Mouse (Mus musculus) heart, embryonic 16.5 days (tissue): Measurements from ENCODE around the gene Fam163b. TPM values are rescaled to one million over a fixed set of nuclear protein-coding genes. Genes with fewer than 3 reads are reported as not detected.
A peak's percentile ranks its signal among the peaks of the same experiment; 100 is the strongest.

Experiments
- ATAC-seq: fragments of 200-750 bp; cut with Nextera tagmentation; replicated peaks from 2 replicates; pipeline ENCODE4 v1.8.0; 2017; ENCODE audit warnings: moderate number of reproducible peaks; ENCODE audit not compliant: insufficient read depth, low FRiP score; ENCODE audit errors: extremely low read depth
- H3K27ac ChIP-seq: fragments of 300-500 bp; sonication (generic); 2 replicates; pipeline ENCODE4 v1.5.1; 2014; ENCODE audit warnings: mild to moderate bottlenecking, low read length, control low read depth, moderate library complexity
- H3K27me3 ChIP-seq: fragments of 300-500 bp; sonication (generic); 2 replicates; pipeline ENCODE4 v1.6.1; 2014; ENCODE audit warnings: low read length, mixed read lengths; ENCODE audit not compliant: control insufficient read depth, insufficient read depth
- H3K36me3 ChIP-seq: fragments of 300-500 bp; sonication (generic); 2 replicates; pipeline ENCODE4 v1.6.1; 2014; ENCODE audit not compliant: control insufficient read depth, insufficient read depth
- H3K4me1 ChIP-seq: fragments of 300-500 bp; sonication (generic); 2 replicates; pipeline ENCODE4 v1.6.1; 2014; ENCODE audit warnings: low read length, mixed read lengths; ENCODE audit not compliant: control insufficient read depth, insufficient read depth
- H3K4me2 ChIP-seq: fragments of 300-500 bp; sonication (generic); 2 replicates; pipeline ENCODE4 v1.6.1; 2014; ENCODE audit warnings: low read depth, mild to moderate bottlenecking, control low read depth, low read length
- H3K4me3 ChIP-seq: fragments of 300-500 bp; sonication (generic); 2 replicates; pipeline ENCODE4 v1.5.1; 2014; ENCODE audit warnings: mild to moderate bottlenecking, control low read depth, low read length
- H3K9ac ChIP-seq: fragments of 300-500 bp; sonication (generic); 2 replicates; pipeline ENCODE4 v1.6.1; 2014; ENCODE audit warnings: low read length, control low read depth
- H3K9me3 ChIP-seq: fragments of 300-500 bp; sonication (generic); replicated peaks from 2 replicates; pipeline ENCODE4 v1.6.1; 2016; ENCODE audit warnings: low read length; ENCODE audit not compliant: control insufficient read depth
- WGBS: fragments of 180-500 bp; shearing (Covaris S2); extraction: QIAGEN DNeasy Blood & Tissue Kit; methylation state at CpG from one replicate; pipeline ENCODE4 v1.1.7; 2014; 5-methylcytosine and 5-hydroxymethylcytosine counted together
- polyA plus RNA-seq: library from polyadenylated mRNA; unstranded; fragments of >200 nt; fragmentation: Nextera tagmentation; extraction: Ambion mirVana; gene quantifications from 2 replicates; pipeline ENCODE4 v1.2.1, GENCODE M21; 2015

The Fam163b gene
- polyA plus RNA-seq, 1 experiment from 2014 or later = 0.91 TPM

GRCm38 (mm10) chr2:27087581-27087980 lies 54.7 kb downstream of the Fam163b start:
- H3K27me3 ChIP-seq = peaks cover 2% of the 10 kb centered on the region; the same call in 1 of the 2 replicates
- WGBS = 72% methylated on average over 5 of the region's 5 CpGs
- H3K4me1 ChIP-seq = peaks cover 51% of the 10 kb centered on the region
- H3K36me3 ChIP-seq = no peaks in the 10 kb centered on the region
- no peak overlapping the region for H3K9ac ChIP-seq
- H3K4me3 ChIP-seq = no peak overlapping the region
- no peak for ATAC-seq
- H3K27ac ChIP-seq = peak overlapping the region; percentile 66; the same call in 1 of the 2 replicates
- no peaks in the 10 kb centered on the region for H3K9me3 ChIP-seq
- no peak overlapping the region for H3K4me2 ChIP-seq

- peaks cover 51% of the 10 kb centered on the region for H3K4me1 ChIP-seq
- WGBS = 77% methylated on average over 4 of the region's 4 CpGs
- H3K9ac ChIP-seq = no peak overlapping the region
Observed at GRCm38 (mm10) chr2:27086483-27087010, 55.7 kb downstream of the Fam163b start.

GRCm38 (mm10) chr2:27085801-27086200 lies 56.5 kb downstream of the Fam163b start:
- Histone ChIP-seq H3K9me3 (no peaks in the 10 kb centered on the region), H3K9ac (no peak overlapping the region), H3K4me3 (no peak overlapping the region), H3K27me3 (peaks cover 5% of the 10 kb centered on the region; the same call in 1 of the 2 replicates), H3K4me1 (peaks cover 51% of the 10 kb centered on the region), H3K36me3 (no peaks in the 10 kb centered on the region), H3K27ac (peak overlapping the region; percentile 36; the same call in 1 of the 2 replicates), H3K4me2 (no peak overlapping the region)
- WGBS = 19% methylated on average over 2 of the region's 2 CpGs
- ATAC-seq = 0 out of 2 replicates have a peak, but pooled peaks have one; percentile 7

More at GRCm38 (mm10) chr2:27086483-27087010, 55.7 kb downstream of the Fam163b start:
- Histone ChIP-seq H3K4me2 (no peak overlapping the region), H3K4me3 (no peak overlapping the region), H3K9me3 (no peaks in the 10 kb centered on the region), H3K36me3 (no peaks in the 10 kb centered on the region), H3K27me3 (peaks cover 5% of the 10 kb centered on the region; the same call in 1 of the 2 replicates), H3K27ac (no peak overlapping the region)
- no peak for ATAC-seq

GRCm38 (mm10) chr2:27084963-27085362 lies 57.3 kb downstream of the Fam163b start:
- 50% methylated on average over 8 of the region's 8 CpGs for WGBS
- H3K27ac ChIP-seq = no peak overlapping the region

GRCm38 (mm10) chr2:27083761-27084475 lies 58.4 kb downstream of the Fam163b start:
- peaks cover 5% of the 10 kb centered on the region; the same call in 1 of the 2 replicates for H3K27me3 ChIP-seq
- H3K27ac ChIP-seq = no peak overlapping the region
- H3K9me3 ChIP-seq = no peaks in the 10 kb centered on the region
- ATAC-seq = no peak
- peaks cover 65% of the 10 kb centered on the region for H3K4me1 ChIP-seq
- WGBS = 59% methylated on average over 12 of the region's 12 CpGs
- no peak overlapping the region for H3K4me2 ChIP-seq
- H3K4me3 ChIP-seq = no peak overlapping the region
- H3K36me3 ChIP-seq = no peaks in the 10 kb centered on the region
- no peak overlapping the region for H3K9ac ChIP-seq

More at GRCm38 (mm10) chr2:27084963-27085362, 57.3 kb downstream of the Fam163b start:
- H3K9me3 ChIP-seq = no peaks in the 10 kb centered on the region
- H3K36me3 ChIP-seq = no peaks in the 10 kb centered on the region
- H3K27me3 ChIP-seq = peaks cover 5% of the 10 kb centered on the region; the same call in 1 of the 2 replicates
- no peak for ATAC-seq
- H3K4me3 ChIP-seq = no peak overlapping the region
- H3K9ac ChIP-seq = no peak overlapping the region
- peaks cover 56% of the 10 kb centered on the region for H3K4me1 ChIP-seq
- H3K4me2 ChIP-seq = no peak overlapping the region

- peak overlapping the region; percentile 63 for H3K27ac ChIP-seq
- peak overlapping the region; percentile 57 for H3K4me2 ChIP-seq
- no peaks in the 10 kb centered on the region for H3K9me3 ChIP-seq
- H3K4me1 ChIP-seq = peaks cover 52% of the 10 kb centered on the region
- H3K27me3 ChIP-seq = peaks cover 10% of the 10 kb centered on the region
- peak overlapping the region; percentile 44 for H3K9ac ChIP-seq
- peak; percentile 2; the same call in 1 of the 2 replicates for ATAC-seq
- no peaks in the 10 kb centered on the region for H3K36me3 ChIP-seq
- WGBS = 34% methylated on average over 2 of the region's 2 CpGs
- H3K4me3 ChIP-seq = peak overlapping the region; percentile 33
Observed at GRCm38 (mm10) chr2:27079649-27080048, 62.6 kb downstream of the Fam163b start.

GRCm38 (mm10) chr2:27079152-27079584 lies 63.1 kb downstream of the Fam163b start, which contains the start of gene Adamtsl2:
TSS of gene Adamtsl2 (plus strand) at chr2:27079379.
- H3K9ac ChIP-seq = peak within 1 kb of the TSS; percentile 44
- no peaks in the 10 kb centered on the region for H3K36me3 ChIP-seq
- no peaks in the 10 kb centered on the region for H3K9me3 ChIP-seq
- peak; percentile 86 for ATAC-seq
- 0% methylated on average over 10 of the region's 10 CpGs for WGBS
- H3K27me3 ChIP-seq = peaks cover 10% of the 10 kb centered on the region
- H3K27ac ChIP-seq = peak within 1 kb of the TSS; percentile 63
- H3K4me1 ChIP-seq = peaks cover 47% of the 10 kb centered on the region
- H3K4me3 ChIP-seq = peak within 1 kb of the TSS; percentile 33
- peak within 1 kb of the TSS; percentile 57 for H3K4me2 ChIP-seq

- H3K4me1 ChIP-seq = peaks cover 40% of the 10 kb centered on the region
- no peak for ATAC-seq
- WGBS = 27% methylated on average over 2 of the region's 2 CpGs
- peak overlapping the region; percentile 10; the same call in 1 of the 2 replicates for H3K4me2 ChIP-seq
- H3K36me3 ChIP-seq = no peaks in the 10 kb centered on the region
- H3K4me3 ChIP-seq = no peak overlapping the region
- H3K9ac ChIP-seq = no peak overlapping the region; the same call in 1 of the 2 replicates
- H3K27ac ChIP-seq = no peak overlapping the region; the same call in 1 of the 2 replicates
- peaks cover 10% of the 10 kb centered on the region for H3K27me3 ChIP-seq
- H3K9me3 ChIP-seq = no peaks in the 10 kb centered on the region
Observed at GRCm38 (mm10) chr2:27078312-27078711, 64.0 kb downstream of the Fam163b start.
